Mouse (Mus musculus): ENCODE results near the gene Pcnx. TPM values are rescaled to one million over a fixed set of nuclear protein-coding genes. Genes with fewer than 3 reads are reported as not detected.
A peak's percentile ranks its signal among the peaks of the same experiment; 100 is the strongest.

Pcnx gene
- polyA plus RNA-seq, 1 experiment: 17.6 TPM

DNA sequence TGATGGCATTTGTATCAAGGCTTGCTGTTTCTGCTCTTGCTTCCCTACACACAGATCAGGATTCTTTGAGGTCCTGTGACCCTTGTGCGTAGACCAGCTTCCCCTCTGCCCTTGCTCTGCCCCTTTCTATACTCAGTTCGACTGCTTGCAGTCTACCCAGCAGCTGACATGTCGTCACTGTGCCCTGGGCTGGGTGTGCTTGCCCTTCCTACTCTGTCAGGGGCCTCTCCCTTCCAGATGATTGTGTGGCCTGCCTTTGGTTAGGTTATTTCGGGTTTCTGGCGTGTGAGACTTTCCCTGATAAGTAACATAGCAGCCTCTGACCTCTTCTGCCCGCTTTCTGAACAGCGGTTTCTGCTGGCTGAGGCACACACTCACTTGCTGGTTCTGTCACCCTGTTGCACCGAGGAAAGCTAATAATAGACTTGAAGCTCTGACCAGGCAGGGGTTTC lies 2.6 kb downstream of the Pcnx start:
- Histone ChIP-seq H3K4me2 (ENCODE audit: low read depth) (peak overlapping the region; percentile 87), H3ac (ENCODE audit: control insufficient read depth, insufficient read length) (no peak overlapping the region), H3K27me3 (ENCODE audit: control insufficient read depth, insufficient read depth, insufficient read length) (no peaks in the 10 kb centered on the region), H3K36me3 (ENCODE audit: control insufficient read depth, insufficient read depth) (no peaks in the 10 kb centered on the region), H3K4me3 (peak overlapping the region; percentile 53), H3K79me2 (ENCODE audit: control insufficient read depth, insufficient read depth) (peaks cover 36% of the 10 kb centered on the region)
- TF ChIP-seq SRF (IDR thresholded peaks at IDR 0.05; ENCODE audit: control insufficient read depth, insufficient read length, low read depth): no peak
- no peak for TF ChIP-seq MAX (IDR thresholded peaks at IDR 0.05; ENCODE audit: low read depth)
- TF ChIP-seq REST (IDR thresholded peaks at IDR 0.05; ENCODE audit: insufficient read depth, insufficient read length): no peak
- TF ChIP-seq TCF3 (IDR thresholded peaks at IDR 0.05; ENCODE audit: insufficient read length, low read depth): no peak
- TF ChIP-seq TCF12 (IDR thresholded peaks at IDR 0.05; ENCODE audit: insufficient read depth, poor library complexity, severe bottlenecking): no peak
- no peak for TF ChIP-seq USF1 (IDR thresholded peaks at IDR 0.05; ENCODE audit: low read depth)
- peak in 1 of 3 experiments; percentile 54 for TF ChIP-seq MYOG (IDR thresholded peaks at IDR 0.05; ENCODE audit: control insufficient read depth in 1 of 3, insufficient read depth in 1 of 3, insufficient read length in 2 of 3, low read depth in 2 of 3)
- TF ChIP-seq MYOD1 (IDR thresholded peaks at IDR 0.05; ENCODE audit: control insufficient read depth in 1 of 3, insufficient read length in 2 of 3, low read depth in 2 of 3): peak in 1 of 3 experiments; percentile 46
- no peak for TF ChIP-seq E2F4 (IDR thresholded peaks at IDR 0.05; ENCODE audit: insufficient read depth)
- peak; percentile 35 for TF ChIP-seq POLR2A (IDR thresholded peaks at IDR 0.05; ENCODE audit: insufficient read length, low read depth)
- no peak for TF ChIP-seq CEBPB (IDR thresholded peaks at IDR 0.05; ENCODE audit: insufficient read depth, poor library complexity, severe bottlenecking)
- no peak for TF ChIP-seq POLR2AphosphoS2 (IDR thresholded peaks at IDR 0.05; ENCODE audit: insufficient read length, low read depth)

DNA sequence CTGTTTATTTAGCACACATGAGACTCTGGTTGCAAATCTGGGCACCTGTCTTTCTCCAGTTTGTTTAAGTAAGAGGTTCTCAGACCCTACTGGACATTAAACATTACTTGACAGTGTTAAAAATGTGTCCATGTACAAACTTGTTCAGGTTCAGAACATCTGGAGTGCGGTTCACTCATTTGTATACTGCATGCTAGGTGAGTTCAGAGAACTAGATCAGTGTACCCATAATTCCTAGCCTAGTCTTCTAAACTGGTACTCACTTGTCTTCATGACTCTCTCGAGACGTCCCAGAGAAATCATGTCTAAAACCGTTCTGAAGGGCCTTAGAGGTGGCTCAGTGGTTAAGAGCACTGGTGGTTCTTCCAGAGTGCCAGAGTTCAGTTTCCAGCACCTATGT lies 4.1 kb downstream of the Pcnx start:
- Histone ChIP-seq H3K79me2 (ENCODE audit: control insufficient read depth, insufficient read depth) (peaks cover 46% of the 10 kb centered on the region), H3K27me3 (ENCODE audit: control insufficient read depth, insufficient read depth, insufficient read length) (no peaks in the 10 kb centered on the region), H3K4me3 (no peak overlapping the region), H3ac (ENCODE audit: control insufficient read depth, insufficient read length) (no peak overlapping the region), H3K4me2 (ENCODE audit: low read depth) (no peak overlapping the region), H3K36me3 (ENCODE audit: control insufficient read depth, insufficient read depth) (no peaks in the 10 kb centered on the region)
- no peak for TF ChIP-seq MAX (IDR thresholded peaks at IDR 0.05; ENCODE audit: low read depth)
- TF ChIP-seq SRF (IDR thresholded peaks at IDR 0.05; ENCODE audit: control insufficient read depth, insufficient read length, low read depth): no peak
- no peak for TF ChIP-seq TCF3 (IDR thresholded peaks at IDR 0.05; ENCODE audit: insufficient read length, low read depth)
- no peak for TF ChIP-seq MYOG (IDR thresholded peaks at IDR 0.05; ENCODE audit: control insufficient read depth in 1 of 3, insufficient read depth in 1 of 3, insufficient read length in 2 of 3, low read depth in 2 of 3)
- no peak for TF ChIP-seq POLR2AphosphoS2 (IDR thresholded peaks at IDR 0.05; ENCODE audit: insufficient read length, low read depth)
- no peak for TF ChIP-seq MYOD1 (IDR thresholded peaks at IDR 0.05; ENCODE audit: control insufficient read depth in 1 of 3, insufficient read length in 2 of 3, low read depth in 2 of 3)
- no peak for TF ChIP-seq E2F4 (IDR thresholded peaks at IDR 0.05; ENCODE audit: insufficient read depth)

DNA sequence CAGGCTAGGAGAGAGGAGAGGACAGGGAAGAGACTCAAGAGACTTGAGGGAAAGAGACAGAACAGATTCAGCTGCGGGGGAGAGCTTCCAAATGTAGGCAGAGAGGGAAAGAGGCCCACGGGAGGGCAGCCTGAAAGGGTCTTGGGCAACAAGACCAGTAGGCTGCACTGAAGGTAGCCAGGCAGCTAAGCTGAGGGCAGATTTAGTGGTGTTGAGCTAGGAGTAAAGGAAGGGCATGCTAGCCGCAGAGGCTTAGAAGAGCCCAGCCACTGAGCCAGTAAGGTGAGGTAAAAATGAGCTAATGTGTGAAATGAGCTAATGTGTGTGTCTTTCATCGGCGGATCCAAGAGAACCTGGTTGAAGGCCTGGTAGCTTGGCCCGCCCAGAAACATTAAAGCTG lies 5.4 kb downstream of the Pcnx start:
- no peaks in the 10 kb centered on the region for H3K27me3 ChIP-seq (ENCODE audit: control insufficient read depth, insufficient read depth, insufficient read length)
- H3K4me2 ChIP-seq (ENCODE audit: low read depth): no peak overlapping the region
- H3K79me2 ChIP-seq (ENCODE audit: control insufficient read depth, insufficient read depth): peaks cover 49% of the 10 kb centered on the region
- no peak overlapping the region for H3ac ChIP-seq (ENCODE audit: control insufficient read depth, insufficient read length)
- H3K36me3 ChIP-seq (ENCODE audit: control insufficient read depth, insufficient read depth): no peaks in the 10 kb centered on the region
- no peak for TF ChIP-seq MYOD1 (IDR thresholded peaks at IDR 0.05; ENCODE audit: control insufficient read depth in 1 of 3, insufficient read length in 2 of 3, low read depth in 2 of 3)
- TF ChIP-seq USF1 (IDR thresholded peaks at IDR 0.05; ENCODE audit: low read depth): no peak
- no peak for TF ChIP-seq CEBPB (IDR thresholded peaks at IDR 0.05; ENCODE audit: insufficient read depth, poor library complexity, severe bottlenecking)
- TF ChIP-seq POLR2AphosphoS2 (IDR thresholded peaks at IDR 0.05; ENCODE audit: insufficient read length, low read depth): no peak
- no peak overlapping the region for H3K4me3 ChIP-seq

- Histone ChIP-seq H3K4me3 (no peak overlapping the region), H3K79me2 (ENCODE audit: control insufficient read depth, insufficient read depth) (peaks cover 36% of the 10 kb centered on the region), H3K27me3 (ENCODE audit: control insufficient read depth, insufficient read depth, insufficient read length) (no peaks in the 10 kb centered on the region), H3K36me3 (ENCODE audit: control insufficient read depth, insufficient read depth) (no peaks in the 10 kb centered on the region), H3K4me2 (ENCODE audit: low read depth) (no peak overlapping the region), H3ac (ENCODE audit: control insufficient read depth, insufficient read length) (no peak overlapping the region)
- TF ChIP-seq REST (IDR thresholded peaks at IDR 0.05; ENCODE audit: insufficient read depth, insufficient read length) (no peak), POLR2AphosphoS2 (IDR thresholded peaks at IDR 0.05; ENCODE audit: insufficient read length, low read depth) (no peak), MYOD1 (IDR thresholded peaks at IDR 0.05; ENCODE audit: control insufficient read depth in 1 of 3, insufficient read length in 2 of 3, low read depth in 2 of 3) (no peak), TCF12 (IDR thresholded peaks at IDR 0.05; ENCODE audit: insufficient read depth, poor library complexity, severe bottlenecking) (no peak), TCF3 (IDR thresholded peaks at IDR 0.05; ENCODE audit: insufficient read length, low read depth) (no peak), MYOG (IDR thresholded peaks at IDR 0.05; ENCODE audit: control insufficient read depth in 1 of 3, insufficient read depth in 1 of 3, insufficient read length in 2 of 3, low read depth in 2 of 3) (no peak), E2F4 (IDR thresholded peaks at IDR 0.05; ENCODE audit: insufficient read depth) (no peak), MAX (IDR thresholded peaks at IDR 0.05; ENCODE audit: low read depth) (no peak), USF1 (IDR thresholded peaks at IDR 0.05; ENCODE audit: low read depth) (no peak), SRF (IDR thresholded peaks at IDR 0.05; ENCODE audit: control insufficient read depth, insufficient read length, low read depth) (no peak), CEBPB (IDR thresholded peaks at IDR 0.05; ENCODE audit: insufficient read depth, poor library complexity, severe bottlenecking) (no peak), POLR2A (IDR thresholded peaks at IDR 0.05; ENCODE audit: insufficient read length, low read depth) (no peak)
These were observed 7.5 kb downstream of the Pcnx start for GRCm38 (mm10) chr12:81867316-81867715.

- Histone ChIP-seq H3K4me3 (no peak overlapping the region), H3K36me3 (ENCODE audit: control insufficient read depth, insufficient read depth) (no peaks in the 10 kb centered on the region), H3K4me2 (ENCODE audit: low read depth) (no peak overlapping the region), H3ac (ENCODE audit: control insufficient read depth, insufficient read length) (no peak overlapping the region), H3K27me3 (ENCODE audit: control insufficient read depth, insufficient read depth, insufficient read length) (no peaks in the 10 kb centered on the region), H3K79me2 (ENCODE audit: control insufficient read depth, insufficient read depth) (peaks cover 27% of the 10 kb centered on the region)
- TF ChIP-seq POLR2A (IDR thresholded peaks at IDR 0.05; ENCODE audit: insufficient read length, low read depth): no peak
- no peak for TF ChIP-seq MYOD1 (IDR thresholded peaks at IDR 0.05; ENCODE audit: control insufficient read depth in 1 of 3, insufficient read length in 2 of 3, low read depth in 2 of 3)
- TF ChIP-seq MAX (IDR thresholded peaks at IDR 0.05; ENCODE audit: low read depth): no peak
- TF ChIP-seq USF1 (IDR thresholded peaks at IDR 0.05; ENCODE audit: low read depth): no peak
- TF ChIP-seq CEBPB (IDR thresholded peaks at IDR 0.05; ENCODE audit: insufficient read depth, poor library complexity, severe bottlenecking): no peak
- TF ChIP-seq E2F4 (IDR thresholded peaks at IDR 0.05; ENCODE audit: insufficient read depth): no peak
- no peak for TF ChIP-seq SRF (IDR thresholded peaks at IDR 0.05; ENCODE audit: control insufficient read depth, insufficient read length, low read depth)
- no peak for TF ChIP-seq TCF3 (IDR thresholded peaks at IDR 0.05; ENCODE audit: insufficient read length, low read depth)
- TF ChIP-seq POLR2AphosphoS2 (IDR thresholded peaks at IDR 0.05; ENCODE audit: insufficient read length, low read depth): no peak
- TF ChIP-seq MYOG (IDR thresholded peaks at IDR 0.05; ENCODE audit: control insufficient read depth in 1 of 3, insufficient read depth in 1 of 3, insufficient read length in 2 of 3, low read depth in 2 of 3): no peak
- TF ChIP-seq REST (IDR thresholded peaks at IDR 0.05; ENCODE audit: insufficient read depth, insufficient read length): no peak
- TF ChIP-seq TCF12 (IDR thresholded peaks at IDR 0.05; ENCODE audit: insufficient read depth, poor library complexity, severe bottlenecking): no peak
These were observed 9.6 kb downstream of the Pcnx start for GRCm38 (mm10) chr12:81869205-81869940.

Measured in myocyte (in vitro differentiated cells).